Mouse (Mus musculus): ENCODE measurements around the gene Cog2. TPM values are rescaled to one million over a fixed set of nuclear protein-coding genes. Genes with fewer than 3 reads are reported as not detected.
A peak's percentile ranks its signal among the peaks of the same experiment; 100 is the strongest.

Cog2 gene
- 45.5 and 45.7 TPM in 2 replicates for polyA plus RNA-seq (2016; fragmentation: Nextera tagmentation; extraction: Ambion mirVana)

DNA sequence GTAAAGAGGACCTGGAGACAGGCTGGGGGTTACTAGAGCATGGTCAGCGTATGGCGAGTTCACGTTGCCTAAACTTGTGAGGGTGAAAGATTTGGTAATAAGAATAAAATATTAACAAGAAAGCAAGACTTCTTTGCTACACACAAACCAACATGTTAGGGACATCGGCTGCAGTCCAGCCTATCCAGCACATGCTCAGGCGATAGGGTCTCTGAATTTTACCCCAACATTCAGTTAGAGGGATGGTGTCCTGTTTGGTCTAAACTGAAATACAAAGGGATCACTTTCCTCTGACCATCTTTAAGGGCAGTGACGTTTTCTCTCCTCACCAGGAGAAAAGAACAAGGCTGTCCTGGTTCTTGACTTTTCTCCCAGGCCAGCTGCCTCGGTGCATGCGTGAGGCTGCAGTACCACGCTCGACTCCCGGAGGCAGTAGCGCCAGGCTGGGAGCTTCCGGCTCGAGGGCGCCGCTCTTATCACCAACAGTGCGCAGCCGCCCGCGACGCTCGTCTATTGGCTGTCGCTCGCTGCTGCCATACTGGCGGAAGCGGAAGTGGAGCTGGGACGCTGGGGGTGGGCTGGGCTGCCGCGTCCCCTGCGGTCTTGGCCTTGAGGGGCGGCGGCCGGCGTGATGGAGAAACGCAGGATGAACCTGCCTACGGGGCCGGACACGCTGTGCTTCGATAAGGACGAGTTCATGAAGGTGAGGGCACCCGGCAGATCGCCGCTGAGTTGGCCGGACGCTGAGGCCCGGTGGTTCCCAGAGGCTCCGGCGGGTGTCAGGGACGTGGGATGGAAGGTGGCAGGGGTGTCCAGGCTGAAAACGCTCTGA lies at the start of gene Cog2:
Cog2 (plus strand) TSS at position 519 of the 832 bp plus-strand sequence.
- H3K36me3 ChIP-seq (replicated peaks): peaks cover 7% of the 10 kb centered on the region
- 10% methylated on average over 50 of the region's 50 CpGs for WGBS

DNA sequence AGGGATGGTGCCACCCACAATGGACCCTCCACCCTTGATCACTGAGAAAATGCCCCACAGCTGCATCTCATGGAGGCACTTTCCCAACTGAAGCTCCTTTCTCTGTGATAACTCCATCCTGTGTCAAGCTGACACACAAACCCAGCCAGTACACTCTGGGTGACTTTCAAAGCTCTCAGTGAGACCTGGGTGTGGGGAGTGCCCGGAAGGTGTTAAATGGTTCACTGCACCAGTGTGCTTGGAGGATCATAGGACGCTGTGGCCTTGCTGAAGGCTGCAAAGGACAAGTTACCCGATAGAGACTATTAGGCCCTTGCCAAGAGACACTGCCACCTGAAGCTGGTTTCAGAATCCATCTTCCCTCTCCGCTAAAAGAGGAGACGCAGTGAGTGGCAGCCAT lies 44.9 kb upstream of the Cog2 start:
- H3K27me3 ChIP-seq (ENCODE audit: poor library complexity, severe bottlenecking): no peaks in the 10 kb centered on the region
- no peak for DNase-seq (ENCODE audit: extremely low spot score, low spot score)
- no peak overlapping the region for H3K4me3 ChIP-seq
- H3K4me1 ChIP-seq: peaks cover 13% of the 10 kb centered on the region
- H3K27ac ChIP-seq: no peak overlapping the region
- WGBS: 84% methylated on average over 5 of the region's 5 CpGs
- no peaks in the 10 kb centered on the region for H3K9me3 ChIP-seq
- no peaks in the 10 kb centered on the region for H3K36me3 ChIP-seq (replicated peaks)

More for the DNA sequence above, at the start of gene Cog2:
- peak within 1 kb of the TSS; percentile 90 for H3K4me3 ChIP-seq
- H3K4me1 ChIP-seq: peaks cover 17% of the 10 kb centered on the region
- H3K27ac ChIP-seq: peak within 1 kb of the TSS; percentile 83
- H3K9me3 ChIP-seq: no peaks in the 10 kb centered on the region
- H3K27me3 ChIP-seq (ENCODE audit: poor library complexity, severe bottlenecking): no peaks in the 10 kb centered on the region
- DNase-seq (ENCODE audit: extremely low spot score, low spot score): peak; percentile 93

DNA sequence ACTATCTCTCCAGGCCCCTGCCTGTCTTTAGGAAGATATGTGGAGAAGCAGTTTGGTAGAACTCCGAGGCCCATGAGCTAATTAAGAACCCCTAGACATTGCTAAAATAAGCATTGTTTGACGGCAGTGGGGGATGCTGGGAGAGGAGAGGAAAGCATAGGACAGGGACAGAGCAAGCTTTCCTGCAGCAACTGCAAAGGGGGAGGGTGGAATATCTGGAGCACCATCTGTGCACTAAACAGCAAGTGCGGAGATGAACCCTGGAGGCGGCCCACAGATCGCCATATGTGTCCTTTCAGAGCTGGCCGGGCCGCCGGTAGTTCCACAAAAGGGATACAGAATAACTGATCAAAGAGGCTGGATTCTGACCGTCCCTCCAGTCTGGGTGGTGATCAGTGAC lies 43.9 kb upstream of the Cog2 start:
- no peaks in the 10 kb centered on the region for H3K9me3 ChIP-seq
- H3K27ac ChIP-seq: 0 out of 2 replicates have a peak overlapping the region, but pooled peaks have one; percentile 4
- no peak overlapping the region for H3K4me3 ChIP-seq
- H3K4me1 ChIP-seq: peaks cover 13% of the 10 kb centered on the region
- DNase-seq (ENCODE audit: extremely low spot score, low spot score): no peak
- 81% methylated on average over 9 of the region's 9 CpGs for WGBS
- no peaks in the 10 kb centered on the region for H3K27me3 ChIP-seq (ENCODE audit: poor library complexity, severe bottlenecking)
- no peaks in the 10 kb centered on the region for H3K36me3 ChIP-seq (replicated peaks)

DNA sequence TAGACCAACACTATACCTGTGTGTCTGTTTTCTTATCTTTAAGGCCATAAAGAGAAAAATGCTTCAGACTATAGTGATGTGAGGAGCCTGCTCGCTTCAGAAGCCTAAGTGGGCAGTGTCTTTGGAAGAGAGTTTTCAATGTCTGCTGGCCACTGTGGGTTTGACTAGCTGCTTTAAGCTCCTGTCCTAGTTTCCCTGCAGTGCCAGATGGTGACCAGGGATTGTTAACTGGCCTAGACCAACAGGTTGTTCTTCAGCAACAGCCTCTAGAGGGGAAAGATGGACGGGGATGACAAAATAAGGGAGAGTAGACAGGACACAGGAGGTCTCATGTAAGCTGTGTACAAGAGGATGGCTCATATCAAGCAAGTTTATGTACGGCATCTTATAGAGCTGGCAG lies 41.3 kb upstream of the Cog2 start:
- 79% methylated on average over 3 of the region's 3 CpGs for WGBS
- Histone ChIP-seq H3K27ac (no peak overlapping the region), H3K27me3 (ENCODE audit: poor library complexity, severe bottlenecking) (no peaks in the 10 kb centered on the region), H3K9me3 (peaks cover 3% of the 10 kb centered on the region; the same call in 1 of the 2 replicates), H3K4me1 (peaks cover 9% of the 10 kb centered on the region), H3K36me3 (replicated peaks) (no peaks in the 10 kb centered on the region), H3K4me3 (no peak overlapping the region)
- no peak for DNase-seq (ENCODE audit: extremely low spot score, low spot score)

DNA sequence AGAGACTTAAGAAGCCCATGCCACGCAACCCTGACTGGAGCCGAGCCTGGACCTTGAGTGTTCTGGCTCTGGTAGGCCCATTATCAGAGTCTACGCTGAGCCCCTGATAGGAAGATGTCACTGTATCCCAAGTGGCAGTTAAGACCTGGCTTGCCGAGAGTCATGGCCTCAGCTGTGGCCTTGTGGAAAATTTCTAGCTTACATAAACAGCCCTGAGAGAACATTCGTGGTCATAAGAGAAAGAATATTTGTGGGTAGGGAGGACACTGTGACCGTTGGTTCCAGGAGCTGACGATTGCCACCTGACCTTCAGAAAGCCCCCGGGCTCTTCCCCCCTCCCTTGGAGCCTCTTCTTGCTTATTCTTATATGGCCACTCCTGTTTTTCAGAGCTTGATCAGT lies 40.2 kb upstream of the Cog2 start:
- H3K4me3 ChIP-seq: no peak overlapping the region
- H3K9me3 ChIP-seq: peaks cover 3% of the 10 kb centered on the region; the same call in 1 of the 2 replicates
- H3K27me3 ChIP-seq (ENCODE audit: poor library complexity, severe bottlenecking): no peaks in the 10 kb centered on the region
- H3K36me3 ChIP-seq (replicated peaks): no peaks in the 10 kb centered on the region
- H3K4me1 ChIP-seq: peaks cover 9% of the 10 kb centered on the region
- 90% methylated on average over 8 of the region's 8 CpGs for WGBS
- H3K27ac ChIP-seq: no peak overlapping the region
- DNase-seq (ENCODE audit: extremely low spot score, low spot score): no peak

DNA sequence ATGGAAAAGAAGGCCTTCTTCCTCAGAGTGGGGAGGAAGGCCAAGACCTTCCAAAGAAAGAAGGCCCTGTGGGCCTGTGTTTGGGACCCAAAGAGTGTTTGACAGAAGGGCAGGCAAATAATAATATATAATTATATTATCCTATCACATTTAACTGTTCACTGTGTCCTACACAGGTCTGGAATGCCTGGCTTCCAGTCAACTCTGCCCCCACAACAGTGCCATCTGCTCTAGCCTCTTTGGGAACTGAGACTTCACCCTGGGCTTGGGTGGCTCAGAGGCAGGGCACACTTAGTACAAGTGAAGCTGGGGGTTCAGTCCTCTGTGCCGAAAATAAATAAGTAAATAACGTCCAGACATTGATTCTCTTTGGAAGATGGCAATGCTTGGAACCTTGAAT lies 37.8 kb upstream of the Cog2 start:
- Histone ChIP-seq H3K9me3 (peaks cover 3% of the 10 kb centered on the region; the same call in 1 of the 2 replicates), H3K27ac (no peak overlapping the region), H3K4me1 (peaks cover 6% of the 10 kb centered on the region), H3K27me3 (ENCODE audit: poor library complexity, severe bottlenecking) (no peaks in the 10 kb centered on the region), H3K36me3 (replicated peaks) (no peaks in the 10 kb centered on the region), H3K4me3 (no peak overlapping the region)
- WGBS: 90% methylated on average over 2 of the region's 2 CpGs
- no peak for DNase-seq (ENCODE audit: extremely low spot score, low spot score)

DNA sequence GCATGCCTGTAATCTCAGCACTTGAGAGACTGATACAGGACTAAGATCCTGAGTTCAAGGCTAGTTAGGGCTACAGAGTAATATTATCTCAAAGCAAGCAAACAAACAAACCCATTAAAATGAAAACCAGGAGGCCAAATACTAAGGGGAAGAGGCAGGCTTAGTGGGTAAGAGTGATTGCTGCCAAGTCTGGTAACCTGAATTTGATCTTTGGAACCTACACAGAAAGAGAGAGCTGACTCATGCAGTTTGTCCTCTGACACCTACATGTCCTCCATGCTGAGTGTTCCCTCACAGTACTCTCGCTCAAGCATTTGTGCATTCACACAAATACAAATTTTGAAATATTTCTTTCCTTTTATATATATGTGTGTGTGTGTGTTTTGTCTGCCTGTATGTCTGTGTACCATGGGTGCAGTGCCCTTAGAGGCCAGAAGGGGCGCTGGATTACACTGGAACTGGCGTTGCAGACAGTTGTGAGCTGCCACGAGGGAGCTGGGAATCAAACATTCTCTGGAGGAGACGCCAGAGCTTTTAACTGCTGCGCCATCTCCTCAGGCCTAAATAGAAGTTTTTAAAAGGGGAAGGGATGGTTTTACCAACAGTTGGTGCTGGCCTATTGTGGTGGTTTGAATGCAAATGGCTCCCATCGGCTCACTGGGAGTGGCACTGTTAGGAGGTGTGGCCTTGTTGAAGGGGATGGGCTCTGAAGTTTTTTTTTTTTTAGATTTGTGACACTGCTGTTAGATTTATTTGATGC lies 37.0 kb upstream of the Cog2 start:
- Histone ChIP-seq H3K27ac (no peak overlapping the region), H3K36me3 (replicated peaks) (no peaks in the 10 kb centered on the region), H3K4me3 (no peak overlapping the region), H3K9me3 (peaks cover 3% of the 10 kb centered on the region; the same call in 1 of the 2 replicates), H3K4me1 (peaks cover 7% of the 10 kb centered on the region), H3K27me3 (ENCODE audit: poor library complexity, severe bottlenecking) (no peaks in the 10 kb centered on the region)
- WGBS: 76% methylated on average over 7 of the region's 7 CpGs
- no peak for DNase-seq (ENCODE audit: extremely low spot score, low spot score)

DNA sequence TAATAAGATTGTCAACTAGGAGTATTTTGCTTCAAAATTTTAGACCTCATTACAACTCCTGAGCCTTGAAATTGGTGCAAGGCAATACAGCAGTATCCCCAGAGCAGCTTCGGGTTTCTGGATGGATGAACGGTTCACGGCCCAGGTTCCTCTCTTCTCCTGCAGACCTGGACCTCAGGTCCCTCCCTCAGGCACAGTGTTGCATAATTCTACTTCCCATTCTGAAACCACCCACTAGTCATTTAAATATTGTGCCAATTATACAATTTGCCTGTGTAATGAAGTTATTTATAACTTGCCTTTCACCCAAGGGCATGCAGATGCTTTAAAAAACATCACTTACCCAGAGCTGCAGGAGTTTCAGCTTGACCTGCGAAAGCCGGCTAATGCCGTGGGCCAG lies 31.3 kb upstream of the Cog2 start:
- H3K4me3 ChIP-seq: no peak overlapping the region
- peaks cover 7% of the 10 kb centered on the region for H3K4me1 ChIP-seq
- H3K27me3 ChIP-seq (ENCODE audit: poor library complexity, severe bottlenecking): no peaks in the 10 kb centered on the region
- H3K27ac ChIP-seq: no peak overlapping the region
- DNase-seq (ENCODE audit: extremely low spot score, low spot score): no peak
- no peaks in the 10 kb centered on the region for H3K36me3 ChIP-seq (replicated peaks)
- H3K9me3 ChIP-seq: no peaks in the 10 kb centered on the region
- 92% methylated on average over 6 of the region's 6 CpGs for WGBS

DNA sequence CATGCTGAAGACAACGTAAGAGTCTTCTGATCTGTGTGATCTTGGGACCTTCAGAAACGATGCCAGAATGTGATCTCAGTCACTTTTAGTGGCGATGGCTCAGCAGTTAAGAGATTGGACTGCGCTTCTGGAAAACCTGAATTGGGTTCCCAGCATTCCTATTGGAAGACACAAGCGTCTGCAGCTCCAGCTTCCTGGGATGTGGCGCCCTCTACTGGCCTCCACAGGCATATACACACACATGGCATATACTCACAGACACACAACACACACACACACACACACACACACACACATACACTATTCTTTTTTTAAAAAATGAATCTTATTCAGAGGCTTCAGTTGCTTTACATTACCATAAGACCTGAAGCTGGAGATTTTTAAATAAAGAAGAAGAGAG lies 30.8 kb upstream of the Cog2 start:
- WGBS: 87% methylated on average over 6 of the region's 6 CpGs
- Histone ChIP-seq H3K9me3 (no peaks in the 10 kb centered on the region), H3K36me3 (replicated peaks) (no peaks in the 10 kb centered on the region), H3K4me3 (no peak overlapping the region), H3K27me3 (ENCODE audit: poor library complexity, severe bottlenecking) (no peaks in the 10 kb centered on the region), H3K4me1 (peaks cover 7% of the 10 kb centered on the region), H3K27ac (no peak overlapping the region)
- no peak for DNase-seq (ENCODE audit: extremely low spot score, low spot score)

DNA sequence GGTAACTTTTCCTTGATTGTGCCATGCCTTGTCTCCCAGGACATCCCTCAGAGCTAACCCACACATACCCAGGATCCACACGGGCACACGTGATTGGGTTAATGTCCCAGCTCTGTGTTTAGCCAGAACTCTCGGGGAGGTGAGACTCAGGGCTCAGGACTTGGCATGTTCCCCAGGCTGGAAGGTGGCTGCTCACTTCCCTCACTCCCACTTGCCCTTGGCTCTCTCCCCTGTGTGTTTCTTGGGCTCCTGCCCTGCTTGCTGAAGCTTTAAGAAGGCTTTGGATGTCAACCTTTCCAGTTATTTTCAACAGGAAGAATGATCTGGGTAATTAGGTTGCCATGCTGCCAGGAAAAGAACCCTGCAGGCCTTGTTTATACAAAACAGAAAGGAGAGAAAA lies 26.2 kb upstream of the Cog2 start:
- 89% methylated on average over 3 of the region's 3 CpGs for WGBS
- no peak for DNase-seq (ENCODE audit: extremely low spot score, low spot score)
- no peak overlapping the region for H3K27ac ChIP-seq
- no peak overlapping the region for H3K4me3 ChIP-seq
- no peaks in the 10 kb centered on the region for H3K36me3 ChIP-seq (replicated peaks)
- H3K4me1 ChIP-seq: no peaks in the 10 kb centered on the region
- no peaks in the 10 kb centered on the region for H3K27me3 ChIP-seq (ENCODE audit: poor library complexity, severe bottlenecking)
- H3K9me3 ChIP-seq: no peaks in the 10 kb centered on the region

DNA sequence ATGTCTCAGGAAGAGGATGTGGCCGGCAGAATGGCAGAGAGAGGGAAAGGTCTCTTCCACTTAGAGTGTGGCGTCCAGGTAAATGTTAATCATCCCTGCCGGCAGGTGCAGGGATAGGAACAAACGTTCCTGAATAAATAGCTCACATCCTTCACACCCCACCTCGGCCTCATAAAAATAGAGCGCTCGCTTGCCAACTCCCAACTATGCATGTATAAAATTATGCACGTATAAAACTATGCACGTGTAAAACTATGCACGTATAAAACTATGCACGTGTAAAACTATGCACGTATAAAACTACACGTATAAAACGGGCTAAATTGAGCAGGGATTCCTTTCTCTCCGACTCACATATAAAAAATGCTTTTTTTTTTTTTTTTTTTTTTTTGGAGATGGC lies 25.6 kb upstream of the Cog2 start:
- 91% methylated on average over 15 of the region's 15 CpGs for WGBS
- Histone ChIP-seq H3K4me3 (no peak overlapping the region), H3K36me3 (replicated peaks) (no peaks in the 10 kb centered on the region), H3K4me1 (no peaks in the 10 kb centered on the region), H3K27ac (no peak overlapping the region), H3K9me3 (no peaks in the 10 kb centered on the region), H3K27me3 (ENCODE audit: poor library complexity, severe bottlenecking) (no peaks in the 10 kb centered on the region)
- DNase-seq (ENCODE audit: extremely low spot score, low spot score): no peak

DNA sequence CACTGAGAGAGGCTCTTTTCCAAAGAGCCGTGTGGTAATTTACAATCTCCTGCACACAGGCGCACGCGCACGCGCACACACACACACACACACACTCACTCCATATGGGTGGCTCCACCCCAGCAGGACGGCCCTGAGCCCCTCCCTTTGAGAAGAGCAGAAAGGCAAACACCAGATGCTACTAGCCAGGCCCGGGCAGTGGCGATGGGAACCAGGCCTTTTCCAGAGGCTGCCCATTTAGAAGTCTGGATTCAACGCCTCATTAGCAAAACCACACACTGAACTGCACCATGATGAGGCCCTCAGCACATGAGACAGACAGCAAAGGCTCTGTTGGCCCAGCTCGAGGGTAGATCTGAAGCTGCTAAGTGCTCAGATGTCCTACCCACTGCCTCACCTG lies 24.9 kb upstream of the Cog2 start:
- H3K27me3 ChIP-seq (ENCODE audit: poor library complexity, severe bottlenecking): no peaks in the 10 kb centered on the region
- no peaks in the 10 kb centered on the region for H3K36me3 ChIP-seq (replicated peaks)
- DNase-seq (ENCODE audit: extremely low spot score, low spot score): no peak
- no peak overlapping the region for H3K4me3 ChIP-seq
- H3K4me1 ChIP-seq: no peaks in the 10 kb centered on the region
- 90% methylated on average over 11 of the region's 11 CpGs for WGBS
- no peaks in the 10 kb centered on the region for H3K9me3 ChIP-seq
- no peak overlapping the region for H3K27ac ChIP-seq

DNA sequence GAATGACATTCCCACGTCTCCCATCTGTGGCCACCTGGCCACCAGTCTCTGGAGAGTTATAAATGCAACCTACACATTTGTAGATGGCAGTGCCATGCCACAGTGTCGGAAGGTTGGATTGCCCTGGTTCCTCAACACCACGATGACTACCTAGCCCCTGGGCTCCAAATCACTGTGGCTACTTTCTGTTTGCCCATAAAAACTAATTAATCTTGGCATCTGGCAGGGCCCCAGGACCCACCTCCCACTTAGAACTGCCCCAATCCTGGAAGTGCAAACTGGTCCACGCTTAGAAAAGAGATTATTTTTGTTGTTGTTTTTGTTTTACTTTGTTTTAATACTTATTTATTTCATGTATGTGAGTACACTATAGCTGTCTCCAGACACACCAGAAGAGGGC lies 24.3 kb upstream of the Cog2 start:
- no peak overlapping the region for H3K27ac ChIP-seq
- WGBS: 87% methylated on average over 4 of the region's 4 CpGs
- H3K4me3 ChIP-seq: no peak overlapping the region
- no peaks in the 10 kb centered on the region for H3K9me3 ChIP-seq
- no peaks in the 10 kb centered on the region for H3K36me3 ChIP-seq (replicated peaks)
- no peak for DNase-seq (ENCODE audit: extremely low spot score, low spot score)
- no peaks in the 10 kb centered on the region for H3K27me3 ChIP-seq (ENCODE audit: poor library complexity, severe bottlenecking)
- H3K4me1 ChIP-seq: no peaks in the 10 kb centered on the region

Data from forebrain, embryonic 10.5 days (tissue).